Mouse (Mus musculus): Measurements from ENCODE around the gene Slc5a6. TPM values are rescaled to one million over a fixed set of nuclear protein-coding genes. Genes with fewer than 3 reads are reported as not detected.

The Slc5a6 gene
- 5.4 and 7.1 TPM in 2 replicates for polyA plus RNA-seq (2014; fragmentation: Nextera tagmentation; extraction: Ambion mirVana)

GRCm38 (mm10) chr5:31048763-31049641, at the start of gene Slc5a6:
Gene Slc5a6, minus strand, starts transcription at chr5:31048924.
- ATAC-seq (replicated peaks; ENCODE audit: insufficient number of reproducible peaks, low FRiP score, low TSS enrichment) = peak; percentile 43; the same call in 1 of the 2 replicates
- WGBS (ENCODE audit: insufficient replicate concordance) = 1% methylated on average over 23 of the region's 23 CpGs
- H3K27me3 ChIP-seq (ENCODE audit: control insufficient read depth, insufficient read depth, low read length) = no peaks in the 10 kb centered on the region

DNA sequence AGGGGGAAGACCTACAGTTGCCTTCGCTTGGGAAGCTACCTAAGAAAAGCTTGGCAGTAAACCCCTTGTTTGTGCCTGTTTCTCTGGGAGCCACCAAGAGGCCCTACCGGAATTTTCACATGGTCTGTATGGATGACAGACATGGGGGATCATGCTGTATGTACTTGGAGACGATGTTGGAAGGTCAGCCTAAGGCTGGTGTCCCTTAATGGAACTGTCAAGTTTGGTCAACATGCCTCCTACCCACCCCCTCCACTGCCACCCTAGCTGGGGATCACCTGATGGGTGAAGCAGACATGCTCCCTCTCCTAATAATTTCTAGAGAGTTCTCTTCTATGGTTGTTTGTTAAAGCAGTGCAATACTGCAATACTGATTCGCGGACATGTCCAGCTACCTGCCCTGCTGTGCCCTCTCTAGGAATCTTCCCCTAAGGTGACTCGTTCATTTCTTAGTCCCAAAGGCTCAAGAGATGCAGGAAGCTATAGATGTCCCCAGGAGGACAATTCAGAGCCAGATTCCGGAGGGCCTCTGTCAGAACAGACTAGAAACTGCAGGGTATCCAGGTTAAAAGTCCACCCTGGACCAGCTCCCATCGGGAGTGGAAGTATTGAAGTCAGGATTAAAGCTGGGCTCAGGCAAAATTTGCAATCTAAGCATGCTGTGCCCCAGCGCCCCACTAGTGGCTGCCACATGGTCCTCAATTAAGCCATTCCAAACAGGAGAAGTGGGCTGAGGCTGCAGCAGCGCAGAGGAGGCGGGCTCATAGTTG, 47.2 kb upstream of the Slc5a6 start:
- ATAC-seq (replicated peaks; ENCODE audit: insufficient number of reproducible peaks, low FRiP score, low TSS enrichment) = no peak
- Histone ChIP-seq H3K36me3 (ENCODE audit: control insufficient read depth, insufficient read depth, low read length) (no peaks in the 10 kb centered on the region), H3K4me2 (peak overlapping the region; percentile 66), H3K27me3 (ENCODE audit: control insufficient read depth, insufficient read depth, low read length) (peaks cover 61% of the 10 kb centered on the region), H3K27ac (ENCODE audit: low read depth, low read length) (no peak overlapping the region), H3K9ac (ENCODE audit: low read depth, low read length) (peak overlapping the region; percentile 39; the same call in 1 of the 2 replicates), H3K9me3 (replicated peaks; ENCODE audit: control insufficient read depth, low read length) (no peaks in the 10 kb centered on the region), H3K4me1 (ENCODE audit: control insufficient read depth, insufficient read depth, low read length) (peaks cover 15% of the 10 kb centered on the region), H3K4me3 (ENCODE audit: low read depth, low read length) (peak overlapping the region; percentile 33)
- 25% methylated on average over 11 of the region's 11 CpGs for WGBS (ENCODE audit: insufficient replicate concordance)

More at GRCm38 (mm10) chr5:31048763-31049641, at the start of gene Slc5a6:
- Histone ChIP-seq H3K9ac (ENCODE audit: low read depth, low read length) (peak within 1 kb of the TSS; percentile 89), H3K27ac (ENCODE audit: low read depth, low read length) (peak within 1 kb of the TSS; percentile 98), H3K36me3 (ENCODE audit: control insufficient read depth, insufficient read depth, low read length) (no peaks in the 10 kb centered on the region), H3K4me1 (ENCODE audit: control insufficient read depth, insufficient read depth, low read length) (no peaks in the 10 kb centered on the region), H3K9me3 (replicated peaks; ENCODE audit: control insufficient read depth, low read length) (no peaks in the 10 kb centered on the region), H3K4me2 (peak within 1 kb of the TSS; percentile 73), H3K4me3 (ENCODE audit: low read depth, low read length) (peak within 1 kb of the TSS; percentile 76)

GRCm38 (mm10) chr5:31094799-31095691, 46.3 kb upstream of the Slc5a6 start:
- peaks cover 70% of the 10 kb centered on the region for H3K27me3 ChIP-seq (ENCODE audit: control insufficient read depth, insufficient read depth, low read length)
- under 1% methylated on average over 59 of the region's 59 CpGs for WGBS (ENCODE audit: insufficient replicate concordance)
- H3K27ac ChIP-seq (ENCODE audit: low read depth, low read length) = no peak overlapping the region
- peak overlapping the region; percentile 66 for H3K4me2 ChIP-seq
- no peaks in the 10 kb centered on the region for H3K36me3 ChIP-seq (ENCODE audit: control insufficient read depth, insufficient read depth, low read length)
- H3K4me3 ChIP-seq (ENCODE audit: low read depth, low read length) = peak overlapping the region; percentile 33
- H3K4me1 ChIP-seq (ENCODE audit: control insufficient read depth, insufficient read depth, low read length) = peaks cover 15% of the 10 kb centered on the region
- 0 out of 2 replicates have a peak, but pooled peaks have one; percentile 27 for ATAC-seq (replicated peaks; ENCODE audit: insufficient number of reproducible peaks, low FRiP score, low TSS enrichment)
- H3K9ac ChIP-seq (ENCODE audit: low read depth, low read length) = peak overlapping the region; percentile 39; the same call in 1 of the 2 replicates
- no peaks in the 10 kb centered on the region for H3K9me3 ChIP-seq (replicated peaks; ENCODE audit: control insufficient read depth, low read length)

DNA sequence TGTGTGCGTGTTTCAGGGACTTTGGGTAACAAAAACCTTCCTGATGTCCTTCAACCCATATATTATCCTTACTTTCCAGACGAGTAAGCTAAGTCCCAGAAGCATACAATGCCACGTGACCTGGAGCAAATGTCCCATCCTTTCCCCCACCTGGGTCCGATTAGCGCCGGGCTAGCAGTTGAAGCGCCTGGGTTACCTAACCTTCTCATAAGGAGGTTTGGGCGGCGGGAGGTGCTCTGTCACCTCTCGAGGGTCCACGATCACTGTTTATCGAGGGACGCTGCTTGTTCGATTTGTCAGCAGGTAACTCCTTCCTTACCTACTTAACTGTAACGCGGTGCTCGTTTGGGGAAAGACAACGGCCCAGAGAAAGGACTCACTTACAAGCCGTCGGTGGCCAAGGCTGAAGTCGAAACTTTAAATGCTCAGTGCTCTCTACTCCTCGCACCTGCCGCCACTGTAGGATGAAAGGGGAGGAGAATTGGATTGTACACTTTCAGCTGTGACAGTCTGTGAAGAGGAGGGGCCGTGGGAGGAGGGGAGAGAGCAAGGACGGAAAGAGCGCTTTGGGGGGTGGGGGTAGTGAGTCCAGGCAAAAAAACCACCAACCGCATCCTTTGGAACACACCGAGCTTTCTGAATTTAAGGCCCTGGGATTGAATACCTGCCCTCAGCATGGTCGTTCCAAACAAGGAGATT, 45.5 kb upstream of the Slc5a6 start:
- 1% methylated on average over 29 of the region's 29 CpGs for WGBS (ENCODE audit: insufficient replicate concordance)
- no peaks in the 10 kb centered on the region for H3K36me3 ChIP-seq (ENCODE audit: control insufficient read depth, insufficient read depth, low read length)

DNA sequence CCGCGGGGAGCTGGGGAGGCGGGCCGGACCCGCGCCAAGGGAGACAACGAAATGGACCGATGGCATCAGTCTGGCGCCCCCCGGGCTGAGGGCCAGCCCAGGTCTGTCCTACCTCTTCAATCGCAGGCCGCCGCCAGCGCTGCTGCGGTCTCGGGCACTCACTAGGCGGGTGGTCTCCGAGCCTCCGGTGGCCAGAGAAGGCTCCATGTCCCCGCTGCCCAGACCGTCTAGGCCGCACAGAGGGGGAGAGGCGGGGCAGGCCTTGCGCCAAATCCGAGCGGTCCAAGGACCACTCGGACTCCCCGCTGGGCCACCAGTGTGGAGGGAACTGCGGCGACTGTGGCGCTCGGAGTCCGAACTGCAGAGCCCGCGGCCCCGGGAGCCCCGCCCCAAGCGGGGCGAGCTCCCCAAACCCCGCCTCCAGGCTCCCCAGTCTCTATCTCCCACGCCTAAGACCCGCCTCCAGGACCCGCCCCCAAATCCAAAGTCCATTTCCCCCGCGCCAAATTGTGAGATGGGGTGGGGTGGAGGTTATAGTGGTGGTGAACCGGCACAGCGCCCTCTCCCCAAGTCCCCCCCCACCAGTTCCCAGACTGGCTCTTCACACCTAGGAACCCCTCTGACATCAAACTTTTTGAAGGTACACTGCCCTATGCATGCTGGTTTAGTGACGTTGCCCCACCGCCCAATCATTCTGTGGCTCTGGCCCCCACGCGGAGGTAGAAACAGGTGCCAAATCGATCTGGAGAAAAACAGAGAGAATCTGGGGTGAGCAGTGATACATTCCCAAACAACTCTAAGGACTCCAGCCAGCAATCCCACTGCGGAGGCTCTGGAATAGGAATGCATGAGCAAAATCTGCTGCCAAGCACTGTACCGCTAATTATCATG, 44.7 kb upstream of the Slc5a6 start:
- Histone ChIP-seq H3K9me3 (replicated peaks; ENCODE audit: control insufficient read depth, low read length) (no peaks in the 10 kb centered on the region), H3K4me2 (peak overlapping the region; percentile 69), H3K36me3 (ENCODE audit: control insufficient read depth, insufficient read depth, low read length) (no peaks in the 10 kb centered on the region), H3K27ac (ENCODE audit: low read depth, low read length) (no peak overlapping the region), H3K9ac (ENCODE audit: low read depth, low read length) (no peak overlapping the region; the same call in 1 of the 2 replicates), H3K4me3 (ENCODE audit: low read depth, low read length) (peak overlapping the region; percentile 44), H3K27me3 (ENCODE audit: control insufficient read depth, insufficient read depth, low read length) (peaks cover 83% of the 10 kb centered on the region), H3K4me1 (ENCODE audit: control insufficient read depth, insufficient read depth, low read length) (peaks cover 15% of the 10 kb centered on the region)
- ATAC-seq (replicated peaks; ENCODE audit: insufficient number of reproducible peaks, low FRiP score, low TSS enrichment) = no peak
- under 1% methylated on average over 41 of the region's 54 CpGs for WGBS (ENCODE audit: insufficient replicate concordance)

More for the DNA sequence above, 45.5 kb upstream of the Slc5a6 start:
- peak overlapping the region; percentile 66 for H3K4me2 ChIP-seq
- ATAC-seq (replicated peaks; ENCODE audit: insufficient number of reproducible peaks, low FRiP score, low TSS enrichment) = no peak
- peak overlapping the region; percentile 33 for H3K4me3 ChIP-seq (ENCODE audit: low read depth, low read length)
- no peak overlapping the region for H3K9ac ChIP-seq (ENCODE audit: low read depth, low read length)
- no peak overlapping the region for H3K27ac ChIP-seq (ENCODE audit: low read depth, low read length)
- H3K27me3 ChIP-seq (ENCODE audit: control insufficient read depth, insufficient read depth, low read length) = peaks cover 77% of the 10 kb centered on the region
- peaks cover 15% of the 10 kb centered on the region for H3K4me1 ChIP-seq (ENCODE audit: control insufficient read depth, insufficient read depth, low read length)
- H3K9me3 ChIP-seq (replicated peaks; ENCODE audit: control insufficient read depth, low read length) = no peaks in the 10 kb centered on the region

DNA sequence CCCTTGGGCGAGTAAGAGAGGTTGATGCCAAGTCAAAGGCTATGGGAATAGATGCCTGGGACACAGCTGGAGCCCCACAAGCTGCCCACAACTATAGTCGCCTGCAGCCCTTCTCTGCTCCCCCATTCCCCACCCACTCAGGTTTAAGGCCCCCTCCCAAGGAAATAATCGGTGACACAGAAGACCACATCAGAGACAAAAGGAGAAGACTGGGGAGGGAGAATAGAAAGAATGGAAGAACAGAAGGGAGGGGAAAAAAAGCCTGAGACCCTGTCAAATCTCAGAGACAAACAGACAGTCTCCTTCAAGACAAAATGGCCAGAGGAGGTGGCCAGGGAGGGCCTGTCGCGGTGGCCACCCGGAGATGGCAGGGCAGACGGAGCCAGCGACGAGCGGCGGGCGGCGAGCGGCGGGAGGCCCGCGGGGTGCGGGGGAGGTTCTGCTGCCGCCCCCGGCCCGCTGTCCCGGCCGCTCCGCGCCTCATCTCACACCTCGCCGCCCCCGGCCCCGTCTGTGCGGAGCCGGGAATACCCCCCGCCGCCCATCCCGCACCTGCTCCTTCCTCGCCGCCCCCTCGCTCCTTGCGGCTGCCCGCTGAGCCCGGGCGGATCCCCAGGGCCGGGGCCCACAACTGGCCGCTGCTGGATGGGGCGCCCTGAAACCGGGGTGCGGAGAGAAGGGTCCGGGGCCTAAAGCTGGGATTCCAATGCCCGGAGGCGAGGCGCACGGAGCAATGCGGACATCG, 43.7 kb upstream of the Slc5a6 start:
- Histone ChIP-seq H3K36me3 (ENCODE audit: control insufficient read depth, insufficient read depth, low read length) (no peaks in the 10 kb centered on the region), H3K4me1 (ENCODE audit: control insufficient read depth, insufficient read depth, low read length) (peaks cover 15% of the 10 kb centered on the region), H3K4me2 (peak overlapping the region; percentile 69), H3K4me3 (ENCODE audit: low read depth, low read length) (peak overlapping the region; percentile 44), H3K27ac (ENCODE audit: low read depth, low read length) (no peak overlapping the region), H3K27me3 (ENCODE audit: control insufficient read depth, insufficient read depth, low read length) (peaks cover 90% of the 10 kb centered on the region), H3K9ac (ENCODE audit: low read depth, low read length) (peak overlapping the region; percentile 28; the same call in 1 of the 2 replicates), H3K9me3 (replicated peaks; ENCODE audit: control insufficient read depth, low read length) (no peaks in the 10 kb centered on the region)
- no peak for ATAC-seq (replicated peaks; ENCODE audit: insufficient number of reproducible peaks, low FRiP score, low TSS enrichment)
- WGBS (ENCODE audit: insufficient replicate concordance) = 3% methylated on average over 44 of the region's 53 CpGs
